Mouse (Mus musculus) spleen, adult 18-20 months (tissue): ENCODE data around the gene Gpx8.

Source experiments
- DNase-seq, 2 experiments: peaks; one replicate each; pipeline ENCODE4 v3.0.0; 2022; ENCODE audit warnings: mixed read lengths in 2 of 2

Gpx8 gene

DNA sequence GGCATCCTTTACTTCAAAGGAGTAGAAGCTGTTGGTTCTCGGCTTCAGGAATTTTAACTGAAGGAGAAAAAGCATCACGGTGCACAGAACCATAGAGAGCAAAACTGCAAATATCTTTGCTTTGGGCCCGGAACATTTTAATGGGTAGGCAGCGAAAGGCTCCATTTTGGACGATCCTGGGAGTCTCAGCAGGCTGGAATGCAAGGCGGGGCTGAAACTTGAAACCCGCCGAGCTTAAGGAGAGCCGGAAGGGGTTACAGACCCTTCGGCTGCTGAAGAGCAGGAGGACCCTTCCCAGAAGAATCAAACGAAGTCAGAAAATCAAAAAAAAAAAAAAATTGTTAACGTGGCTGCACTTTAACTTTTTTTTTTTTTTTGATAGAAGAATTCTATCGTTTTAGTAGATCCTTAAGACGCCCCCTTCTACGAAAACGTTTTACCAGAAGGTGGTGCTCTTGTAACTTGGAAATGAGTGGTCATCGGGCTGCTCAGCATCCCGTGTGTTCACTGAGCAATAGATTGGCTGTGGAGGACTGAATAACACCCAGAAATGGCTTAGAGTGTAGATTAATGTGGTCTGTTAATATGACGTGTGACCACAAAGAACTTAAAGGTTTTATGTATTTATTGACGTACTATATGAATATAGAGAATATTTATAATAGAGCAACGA lies at the start of gene Gpx8:
Gene Gpx8 (minus strand): TSS at position 200 of the 673 bp plus-strand sequence.
- DNase-seq: no peak

DNA sequence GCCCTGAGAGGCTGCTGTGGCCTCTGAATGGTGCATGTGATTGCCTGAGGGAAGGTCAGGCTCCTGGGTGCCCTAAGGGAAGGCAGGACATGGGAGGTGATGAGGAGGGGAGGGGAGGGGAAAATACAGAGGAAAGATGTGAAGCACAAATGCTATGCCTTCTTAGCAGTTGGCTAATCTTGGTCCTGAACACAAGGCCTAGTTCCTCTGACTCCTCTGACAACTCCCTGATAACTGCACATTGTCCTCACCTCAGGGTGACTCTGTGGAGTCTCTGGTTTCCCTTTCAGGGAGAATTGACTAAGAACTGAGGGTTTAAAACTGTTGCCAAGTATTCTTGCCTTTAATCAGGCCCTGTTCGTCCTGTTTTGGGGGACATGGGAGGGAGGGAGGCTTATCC lies 48.4 kb upstream of the Gpx8 start:
- DNase-seq: no peak

DNA sequence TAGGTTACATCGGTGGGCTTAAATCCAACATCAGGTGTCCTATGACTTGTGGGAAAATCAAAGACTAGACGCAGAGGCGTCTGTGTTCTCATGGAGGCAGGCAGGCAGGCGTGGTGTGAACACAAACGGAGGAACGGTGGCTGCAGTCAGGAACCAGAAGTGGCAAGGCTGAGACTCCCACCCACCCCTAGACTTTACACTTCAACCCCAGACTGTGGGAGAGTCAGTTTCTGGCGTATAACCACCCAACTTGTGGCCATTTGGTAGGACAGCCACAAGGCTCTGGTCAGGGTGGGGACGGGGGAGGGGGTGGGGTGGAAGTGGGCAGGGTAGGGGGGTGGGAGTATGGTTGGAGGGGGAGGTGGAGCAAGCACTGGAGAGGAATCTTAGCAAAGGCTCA lies 44.3 kb upstream of the Gpx8 start:
- no peak for DNase-seq

DNA sequence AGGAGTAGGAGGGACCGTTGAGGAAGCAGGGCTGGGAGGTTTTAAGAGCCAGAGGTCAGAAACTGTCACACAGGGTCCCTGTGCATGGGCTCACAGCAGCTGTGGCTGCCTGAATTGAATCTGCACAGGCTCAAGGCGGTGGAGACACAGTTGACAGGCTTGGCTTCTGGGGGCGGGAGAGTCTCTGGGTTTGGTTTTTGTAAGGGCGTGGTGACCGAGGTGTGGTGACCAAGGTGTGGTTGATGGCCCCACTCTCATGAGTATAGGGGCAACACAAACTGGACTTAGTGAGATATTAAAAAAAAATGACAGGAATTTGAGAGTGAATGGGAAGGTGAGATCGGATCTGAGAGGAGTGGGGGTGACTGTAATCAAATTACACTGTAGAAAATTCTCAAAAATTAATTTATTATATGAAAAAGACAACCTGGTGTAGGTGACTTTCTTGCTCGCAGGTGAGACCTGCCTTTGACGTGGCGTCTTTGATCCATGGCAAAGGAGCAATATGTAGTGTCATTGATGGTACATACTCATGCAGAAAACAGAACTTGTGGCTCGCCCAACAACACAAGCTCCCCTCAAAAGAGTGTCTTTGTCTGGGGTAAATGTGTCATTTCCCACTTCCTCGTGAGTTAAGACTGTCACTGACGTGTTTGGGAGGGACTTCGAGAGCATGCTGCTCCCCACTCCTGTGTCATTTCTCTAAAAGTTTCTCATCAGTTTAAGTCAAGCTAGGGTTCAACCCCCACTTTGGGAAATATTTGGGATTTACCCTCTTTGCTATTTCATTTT lies 41.2 kb upstream of the Gpx8 start:
- DNase-seq: no peak

DNA sequence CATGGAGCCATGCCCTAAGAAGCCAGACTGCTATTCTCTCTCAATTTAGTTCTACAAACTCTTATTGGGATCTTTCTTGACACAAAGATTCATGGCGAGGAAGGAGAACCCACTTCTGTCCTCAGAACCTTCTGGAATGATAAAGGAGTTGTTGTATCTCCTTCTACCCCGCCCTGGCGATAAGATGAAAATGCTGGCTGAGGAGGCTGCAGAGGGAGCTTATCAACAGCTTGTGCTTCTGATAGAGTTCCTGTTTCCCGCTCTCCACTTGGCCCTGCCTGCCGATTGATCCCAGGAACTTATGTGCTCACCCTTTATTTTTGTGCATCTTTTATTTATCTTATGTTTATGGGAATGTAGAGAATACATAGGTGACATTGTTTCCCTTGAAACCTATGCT lies 38.5 kb upstream of the Gpx8 start:
- DNase-seq: no peak

DNA sequence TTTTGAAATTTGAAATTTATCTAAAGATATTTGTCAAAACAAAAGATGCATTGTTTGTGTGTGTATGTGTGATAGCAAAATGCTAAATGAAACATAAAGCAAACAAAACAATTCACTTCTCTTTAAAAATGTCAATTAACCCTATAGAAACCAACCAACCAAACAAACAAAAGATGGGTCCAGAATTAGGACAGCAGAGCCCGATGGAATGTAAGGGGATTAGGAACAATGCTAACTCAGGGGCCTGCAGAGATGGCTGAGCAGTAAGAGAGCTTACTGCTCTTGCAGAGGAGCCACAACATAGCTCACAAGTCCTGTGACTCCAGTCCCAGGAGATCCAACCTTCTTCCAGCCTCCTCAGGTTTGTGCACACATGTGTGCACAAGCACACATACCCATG lies 35.9 kb upstream of the Gpx8 start:
- no peak for DNase-seq

DNA sequence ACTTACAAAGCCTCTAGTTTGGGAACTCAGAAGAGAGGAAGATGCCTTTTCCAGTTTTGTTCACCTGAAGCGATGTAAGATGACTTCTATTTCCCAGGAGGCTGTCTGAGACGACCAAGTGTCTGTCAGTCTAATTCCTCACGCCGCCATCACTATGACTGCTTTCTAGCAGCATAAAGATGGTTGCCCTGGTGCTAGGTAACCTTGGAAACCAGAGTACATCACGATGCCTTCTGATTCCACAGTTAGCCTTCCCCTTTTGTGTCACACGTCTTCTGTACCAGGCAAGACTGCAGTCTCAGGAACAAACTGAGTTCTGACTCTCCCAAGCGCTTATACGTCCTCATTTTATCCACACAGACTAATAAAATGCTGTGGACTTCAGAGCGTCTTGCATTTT lies 32.8 kb upstream of the Gpx8 start:
- DNase-seq: no peak

DNA sequence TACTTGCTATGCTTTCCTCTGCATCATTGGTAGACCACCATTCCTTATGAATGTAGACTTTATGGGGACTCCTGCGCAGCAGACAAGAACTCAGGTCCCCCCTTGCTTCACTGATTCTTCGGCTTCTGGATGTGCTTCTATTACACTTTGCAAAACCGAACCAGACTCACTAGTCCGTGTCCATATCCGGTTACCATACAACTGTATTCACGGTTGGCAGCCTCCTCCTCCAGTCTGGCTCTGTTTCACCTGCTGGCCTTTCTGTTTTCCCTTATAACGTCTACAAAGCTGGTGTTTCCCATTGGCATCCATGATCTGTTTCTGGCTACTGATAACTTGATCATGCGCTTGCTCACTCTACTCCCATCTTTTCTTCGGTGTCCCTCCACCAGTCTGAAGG lies 18.3 kb upstream of the Gpx8 start:
- DNase-seq: no peak

DNA sequence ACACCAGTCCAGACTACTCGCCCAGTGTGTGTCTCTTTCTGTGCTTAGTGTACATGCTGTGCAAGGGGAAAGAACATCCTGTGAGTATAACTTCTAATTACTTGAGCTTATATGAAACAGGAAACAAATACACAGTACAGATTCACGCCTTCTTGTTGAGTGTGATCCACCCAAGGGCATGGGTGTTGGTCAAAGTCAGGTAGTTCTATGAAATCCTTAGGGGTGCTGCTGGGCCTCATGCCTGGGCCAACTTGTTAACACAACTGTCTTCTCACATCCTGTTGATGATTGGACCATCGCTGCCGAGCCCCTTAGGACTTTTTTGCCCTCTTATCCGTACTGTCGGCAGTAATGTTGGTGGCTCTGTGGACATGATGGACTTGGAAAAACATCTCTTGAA lies 15.5 kb upstream of the Gpx8 start:
- DNase-seq: no peak

DNA sequence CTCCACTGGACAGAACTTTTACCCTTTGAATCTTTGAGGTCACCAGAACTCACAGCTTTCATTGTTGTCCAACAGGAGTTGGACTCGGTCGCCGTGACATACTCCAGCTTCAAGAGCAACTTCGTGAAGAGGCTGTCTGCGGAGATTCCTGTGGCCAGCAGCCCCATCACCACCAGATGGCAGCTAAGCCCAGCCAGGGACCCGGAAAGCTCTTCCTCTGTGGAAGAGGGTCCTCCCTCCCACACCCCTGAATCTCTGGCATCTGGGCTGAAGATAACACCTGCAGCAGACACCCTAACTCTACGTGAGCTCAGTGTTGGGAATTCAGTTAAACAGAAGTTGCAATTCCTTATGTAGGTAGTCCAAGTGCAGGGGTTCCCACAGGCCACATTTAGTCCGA lies 9.6 kb upstream of the Gpx8 start:
- DNase-seq: no peak

DNA sequence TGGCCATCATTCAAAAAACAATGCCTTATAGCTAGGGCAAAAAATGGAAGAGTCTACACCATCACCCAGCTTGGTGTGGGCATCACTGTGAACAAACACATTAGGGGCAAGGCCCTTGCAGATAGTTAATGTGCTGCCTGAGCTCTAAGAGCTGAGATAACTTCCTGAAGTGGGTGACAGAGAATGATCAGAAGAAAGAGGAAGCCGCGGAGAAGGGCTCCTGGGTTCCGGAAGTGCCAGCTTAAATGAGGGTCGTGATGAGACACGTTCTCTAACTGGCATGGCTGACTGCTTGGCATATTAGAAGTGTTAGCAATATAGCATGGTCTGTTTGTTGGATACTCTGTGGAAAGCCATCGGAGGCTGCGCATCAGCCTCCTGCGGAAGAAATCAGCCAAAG lies 8.0 kb upstream of the Gpx8 start:
- no peak for DNase-seq

DNA sequence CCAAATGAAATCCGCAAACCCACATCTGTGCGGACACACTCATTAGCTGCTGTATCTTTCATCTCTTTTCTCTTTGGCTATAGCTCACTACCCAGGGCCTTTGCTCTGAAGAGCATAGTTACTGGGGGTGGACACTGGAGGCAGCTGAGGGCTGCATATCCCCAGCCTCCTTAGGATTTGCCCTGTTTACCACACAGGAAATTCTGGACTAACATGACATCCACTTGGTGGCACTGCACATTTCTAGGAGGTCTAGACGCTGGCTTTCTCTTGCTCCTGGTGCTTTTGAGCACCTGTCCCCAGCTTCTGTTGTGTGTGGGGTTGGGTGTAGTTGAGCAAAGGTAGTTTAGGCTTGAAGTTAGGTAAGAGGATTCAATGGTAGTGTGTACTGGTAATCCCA lies 1.4 kb upstream of the Gpx8 start:
- no peak for DNase-seq

DNA sequence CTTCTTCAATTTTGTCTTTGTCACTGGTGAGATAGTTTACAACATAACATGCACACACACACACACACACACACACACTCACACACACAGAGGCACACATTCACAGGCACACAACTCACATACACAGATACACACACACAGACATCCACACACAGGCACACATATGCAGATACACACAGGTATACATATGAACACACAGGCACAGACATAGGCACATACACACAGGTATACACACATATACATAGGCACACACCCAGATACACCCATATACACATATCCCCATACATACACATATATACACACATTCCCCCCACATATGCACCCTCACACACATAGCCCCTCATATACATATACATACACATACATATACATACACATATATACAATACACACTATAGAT lies 808 bp upstream of the Gpx8 start:
- no peak for DNase-seq

DNA sequence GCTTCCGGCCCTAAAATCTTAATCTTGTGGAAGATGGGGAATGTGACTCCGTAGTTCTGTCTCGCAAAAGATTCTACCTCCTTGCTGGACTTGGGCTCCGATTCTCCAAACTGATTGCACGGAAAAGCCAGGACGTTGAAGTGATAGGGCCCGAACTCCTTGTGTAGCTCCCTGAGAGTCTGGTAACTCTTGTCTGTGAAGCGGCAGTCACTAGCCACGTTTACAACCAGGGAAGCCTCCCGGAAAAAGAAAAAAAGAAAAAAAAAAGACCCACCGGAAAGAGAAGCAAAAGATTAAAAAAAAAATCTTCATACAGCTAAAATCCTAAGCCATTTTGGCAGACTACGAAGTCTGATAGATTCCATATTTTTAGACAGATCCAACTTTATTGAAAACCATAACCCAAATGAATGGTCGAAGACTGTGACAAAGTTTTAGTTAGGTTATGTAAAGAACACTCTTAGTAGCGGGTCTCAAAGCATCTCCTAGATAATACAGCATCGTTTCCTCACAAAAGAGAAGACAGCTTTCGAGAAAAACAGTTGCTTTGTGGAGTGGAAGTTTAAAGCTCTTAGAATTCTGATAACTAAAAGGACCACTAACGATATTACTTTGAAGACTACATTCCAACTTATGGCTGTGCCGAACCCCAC lies 626 bp downstream of the Gpx8 start:
- DNase-seq: no peak

DNA sequence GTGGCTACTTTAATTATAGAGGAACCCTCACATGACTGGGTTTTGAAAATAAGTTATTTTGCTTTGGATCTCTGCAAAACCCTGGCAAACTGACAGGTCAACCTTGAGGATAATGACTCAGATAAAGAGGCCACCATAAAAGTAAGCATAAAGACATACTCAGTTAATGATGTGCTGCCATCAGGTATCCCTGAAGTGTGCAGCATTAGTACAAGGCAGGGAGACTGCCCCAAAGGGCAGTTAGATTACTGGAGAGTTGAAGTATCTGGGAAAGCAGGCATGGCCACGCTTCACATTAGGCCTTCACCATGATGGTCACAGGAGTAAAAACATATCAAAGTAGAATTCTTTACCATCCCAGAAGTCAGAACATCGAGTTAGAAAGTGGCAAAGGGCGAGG lies 1.3 kb downstream of the Gpx8 start:
- no peak for DNase-seq

DNA sequence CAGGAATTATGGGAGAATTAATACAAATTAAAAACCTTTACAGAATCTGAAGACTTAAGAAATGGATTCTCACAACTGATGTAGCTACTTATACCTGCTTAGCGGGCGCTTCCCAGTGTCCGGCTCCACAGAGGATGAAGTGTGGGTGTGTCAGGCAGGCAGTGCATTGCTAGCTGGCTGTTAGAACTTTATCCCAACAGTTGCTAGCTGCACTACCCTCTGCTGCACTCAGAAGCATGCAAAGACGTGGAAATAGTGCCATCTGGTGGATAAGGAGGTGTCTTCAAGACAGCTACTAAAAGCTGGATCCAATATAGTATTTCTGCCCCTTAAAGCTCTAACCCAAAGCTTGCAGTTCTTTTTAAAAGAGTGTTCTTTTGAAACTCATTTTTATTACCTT lies 10.4 kb downstream of the Gpx8 start:
- DNase-seq: peak in 1 of 2 experiments; percentile 40

DNA sequence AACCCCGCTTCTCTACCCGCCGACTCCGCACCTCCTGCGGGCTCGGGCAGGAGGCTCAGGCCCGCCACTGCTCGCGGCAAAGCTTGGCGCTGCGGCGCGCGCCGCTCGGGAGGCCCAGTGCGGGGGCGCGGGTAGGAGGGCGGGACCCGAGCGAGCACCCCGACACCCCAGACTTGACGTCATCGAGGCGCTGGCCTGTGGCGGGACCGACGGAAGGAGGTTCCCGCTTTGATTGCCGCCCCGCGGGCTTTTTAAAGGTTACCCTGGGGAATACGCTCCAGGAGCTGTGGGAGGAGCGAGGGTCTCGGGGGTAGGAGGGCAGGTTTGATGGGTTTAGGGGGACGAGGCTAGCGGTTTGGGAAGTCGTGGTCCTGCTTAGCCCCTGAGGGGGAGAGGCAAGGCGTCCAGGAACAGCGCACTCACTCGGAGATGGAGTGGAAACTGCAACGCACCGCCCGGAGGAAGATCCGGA lies 11.2 kb downstream of the Gpx8 start, which contains the start of gene Cdc20b:
Gene Cdc20b (plus strand): TSS at position 162 of the 472 bp plus-strand sequence.
- DNase-seq: peak; percentile 44 to 46

DNA sequence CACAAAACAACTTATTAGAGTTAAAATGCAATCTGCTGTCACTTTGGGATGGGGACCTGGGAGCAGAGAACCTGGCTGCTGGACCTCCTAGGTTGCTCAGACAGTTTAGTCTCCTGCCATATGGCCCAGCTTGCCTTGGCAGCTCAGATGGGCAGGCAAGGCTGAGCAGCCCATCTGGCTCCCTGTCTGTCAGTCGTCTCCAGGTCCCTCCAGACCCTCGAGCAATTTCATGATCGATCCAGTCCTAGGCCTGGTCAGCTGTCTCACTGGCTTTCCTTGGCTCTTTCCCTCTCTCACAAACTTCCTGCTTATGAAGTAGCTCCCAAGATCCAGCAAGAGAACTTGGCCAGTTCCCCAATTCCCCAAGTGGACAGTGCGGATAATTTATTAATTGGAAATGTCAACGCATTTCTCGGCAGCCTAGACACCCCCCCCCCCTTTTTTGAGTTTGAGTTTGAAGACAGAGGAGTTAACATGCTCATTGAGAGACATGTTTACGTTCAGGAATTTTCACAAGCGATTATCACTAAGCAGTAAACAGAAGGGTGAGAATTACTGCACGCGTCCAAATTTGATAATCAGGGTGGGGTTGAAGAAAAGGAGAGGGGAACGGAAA lies 11.8 kb downstream of the Gpx8 start:
- DNase-seq: no peak

DNA sequence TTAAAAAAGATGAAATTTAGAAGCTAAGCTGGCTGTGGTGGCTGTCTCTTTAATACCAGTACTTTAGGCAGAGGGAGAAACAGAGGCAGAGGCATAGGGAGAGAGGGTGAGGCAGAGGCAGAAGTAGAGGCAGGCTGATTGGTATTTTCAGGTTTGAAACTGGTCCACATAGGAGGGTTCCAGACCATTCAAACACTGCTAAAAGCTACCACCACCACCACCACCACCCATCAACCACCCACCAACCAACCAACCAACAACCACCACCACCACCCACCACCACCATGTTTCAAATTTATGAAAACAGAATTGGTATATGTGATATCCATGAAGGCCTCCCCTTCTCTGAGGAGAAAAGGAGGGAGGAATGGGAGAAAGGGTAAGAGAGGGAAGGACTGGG lies 13.4 kb downstream of the Gpx8 start:
- DNase-seq: no peak

DNA sequence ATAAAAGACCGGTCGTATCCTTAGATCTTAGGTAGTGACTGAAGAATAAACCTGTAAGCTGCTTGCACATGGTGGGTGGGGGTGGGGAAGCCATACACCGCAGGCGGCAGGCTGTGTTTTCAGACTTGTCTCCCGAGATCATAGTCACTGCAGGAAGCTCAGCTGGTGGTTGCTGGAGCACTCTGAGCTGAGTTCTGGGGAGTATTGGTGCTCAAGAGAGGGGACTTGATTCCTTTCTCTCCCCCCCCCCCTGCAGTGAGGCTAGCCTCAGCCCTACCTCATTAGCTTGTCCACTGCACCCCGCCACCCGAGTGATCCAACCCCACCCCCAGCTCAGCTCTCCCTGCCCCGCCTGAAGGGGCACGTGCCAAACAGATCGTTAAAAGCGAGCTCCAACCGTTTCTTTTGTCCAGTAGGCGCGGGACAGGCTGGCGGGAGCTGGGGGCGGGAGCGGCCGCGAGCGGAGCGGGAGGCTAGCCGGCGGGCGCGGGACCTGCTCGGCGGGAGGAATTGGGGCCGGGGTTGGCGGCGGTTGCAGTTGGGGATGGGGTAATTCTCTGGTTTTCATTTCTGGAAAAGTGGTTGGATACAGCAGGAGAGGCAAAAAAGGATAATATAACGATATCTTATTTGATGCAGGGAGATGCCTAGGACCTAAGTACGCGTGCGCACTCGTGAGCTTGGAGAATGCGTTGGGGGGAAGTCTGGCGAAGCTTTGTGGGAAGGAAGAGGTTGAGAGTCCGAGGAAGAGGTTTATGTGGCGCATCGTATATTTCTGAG lies 14.2 kb downstream of the Gpx8 start:
- DNase-seq: no peak

DNA sequence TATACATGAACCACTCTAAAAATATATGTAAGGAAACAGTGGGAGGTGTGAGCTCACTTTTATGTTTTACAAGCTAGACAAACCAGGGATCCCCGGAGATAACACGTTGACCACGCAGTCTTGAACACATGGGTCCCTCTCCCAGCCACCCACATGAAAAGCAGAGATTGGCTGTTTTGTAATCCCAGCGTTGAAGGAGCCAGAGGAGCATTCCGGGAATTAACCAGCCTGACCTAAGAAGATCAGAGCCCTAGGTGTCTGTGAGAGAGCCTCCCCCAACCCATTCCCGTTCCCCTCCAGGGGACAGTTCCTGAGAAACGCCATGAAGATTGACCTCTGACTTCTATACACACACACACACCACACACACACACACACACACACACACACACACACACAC lies 14.9 kb downstream of the Gpx8 start:
- DNase-seq: no peak

DNA sequence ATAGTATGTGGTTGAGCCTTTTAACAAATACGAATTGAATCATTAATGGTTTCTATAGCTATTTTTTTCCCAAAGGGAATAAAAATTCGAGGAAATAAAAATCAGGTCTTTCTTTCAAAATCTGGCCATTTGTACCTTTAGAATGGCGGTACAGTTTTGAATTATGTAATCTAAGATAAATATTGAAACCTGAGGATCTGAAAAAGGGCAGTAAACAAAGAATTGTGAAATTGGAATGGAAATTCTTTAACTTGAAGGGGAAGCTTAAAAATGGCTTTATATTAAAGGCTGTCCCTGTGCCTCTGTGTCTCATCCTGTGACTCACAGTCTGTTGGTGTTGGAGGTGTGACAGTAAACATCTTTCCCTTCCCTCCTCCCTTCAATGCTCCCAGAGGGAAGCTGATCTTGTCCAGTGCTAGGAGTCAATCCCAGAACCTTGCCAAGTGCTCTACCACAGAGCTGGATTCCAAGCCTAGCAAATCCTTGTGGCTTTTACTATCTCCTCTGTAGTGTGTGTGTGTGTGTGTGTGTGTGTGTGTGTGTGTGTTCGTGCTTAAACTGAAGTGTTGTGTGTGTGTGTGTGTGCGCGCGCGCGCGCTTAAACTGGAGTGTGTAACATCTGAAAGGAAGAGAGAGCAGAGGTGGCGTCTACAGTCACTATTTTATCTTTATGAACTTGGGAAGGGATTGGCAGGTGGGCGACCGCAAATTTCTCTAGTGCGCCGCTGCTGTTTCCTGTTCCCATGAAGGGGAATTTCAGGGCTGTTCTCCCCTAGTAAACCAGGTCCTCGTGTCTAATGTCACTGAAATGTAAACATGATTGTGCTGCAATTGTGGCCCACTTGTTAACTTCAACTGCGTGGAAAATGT lies 22.7 kb downstream of the Gpx8 start:
- DNase-seq: no peak
